Mouse (Mus musculus) cerebellum, adult 18-20 months (tissue): ENCODE data around the gene Bhlha15.

ENCODE experiments used
- DNase-seq, 2 experiments: peaks; one replicate each; pipeline ENCODE4 v3.0.0; 2021

Bhlha15 gene

DNA sequence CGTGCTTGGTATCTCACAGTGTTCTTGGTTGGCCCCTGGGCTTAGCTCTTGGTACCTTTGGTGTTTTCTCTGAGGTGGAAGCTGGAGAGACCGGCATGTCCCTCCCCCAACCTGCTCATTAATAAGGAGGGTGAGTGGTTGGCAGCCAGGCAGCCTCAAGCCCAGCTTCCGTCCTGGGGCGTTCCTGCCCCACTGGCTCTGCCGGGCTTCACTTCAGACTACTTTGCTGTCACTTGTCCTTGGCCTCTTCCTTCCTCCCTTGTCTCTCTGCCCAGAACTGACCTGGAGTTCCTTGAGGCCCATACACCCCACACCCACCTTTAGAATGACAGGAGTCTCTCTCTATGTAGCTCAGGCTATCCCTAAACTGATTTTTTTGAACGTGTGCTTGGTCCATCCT lies 2.6 kb downstream of the Bhlha15 start:
- DNase-seq, result no peak

DNA sequence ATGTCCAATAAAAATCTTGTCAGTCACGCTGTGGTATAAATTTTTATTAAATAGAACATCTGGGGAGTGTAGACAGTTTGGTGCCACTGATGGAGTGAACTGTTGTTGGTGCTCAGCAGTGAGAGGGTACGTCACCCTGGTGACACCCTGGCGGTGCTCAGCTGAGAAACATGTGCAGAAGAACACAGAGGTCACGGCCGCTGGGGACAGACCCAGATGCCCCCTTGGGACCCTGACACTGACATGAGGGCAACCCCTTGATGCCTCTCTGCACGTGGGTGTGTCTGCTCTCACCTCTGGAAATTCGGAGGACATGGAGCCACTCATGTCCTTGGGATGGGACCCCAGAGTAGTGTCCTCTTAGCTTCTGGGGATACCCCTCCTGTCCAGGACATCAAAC lies 4.3 kb downstream of the Bhlha15 start:
- DNase-seq, result no peak

DNA sequence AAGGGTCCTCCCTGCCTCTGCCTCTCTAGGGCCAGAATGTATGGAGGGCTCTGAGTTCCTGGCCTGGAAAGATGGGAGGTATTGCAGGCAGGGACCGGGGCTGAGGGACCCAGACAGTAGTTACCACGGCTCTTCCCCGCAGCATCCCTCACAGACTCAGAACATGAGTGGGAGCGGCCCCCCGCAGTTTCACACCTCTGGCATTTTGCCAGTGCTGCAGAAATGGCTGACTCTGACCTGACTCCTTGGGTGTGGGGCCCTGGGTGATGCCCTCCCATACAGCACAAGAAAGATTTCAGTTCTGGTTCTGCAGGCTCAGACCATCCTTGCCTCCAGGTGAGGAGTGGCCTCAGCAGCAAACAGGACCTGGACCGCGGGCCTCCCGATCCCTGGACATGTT lies 5.5 kb downstream of the Bhlha15 start:
- no peak for DNase-seq

DNA sequence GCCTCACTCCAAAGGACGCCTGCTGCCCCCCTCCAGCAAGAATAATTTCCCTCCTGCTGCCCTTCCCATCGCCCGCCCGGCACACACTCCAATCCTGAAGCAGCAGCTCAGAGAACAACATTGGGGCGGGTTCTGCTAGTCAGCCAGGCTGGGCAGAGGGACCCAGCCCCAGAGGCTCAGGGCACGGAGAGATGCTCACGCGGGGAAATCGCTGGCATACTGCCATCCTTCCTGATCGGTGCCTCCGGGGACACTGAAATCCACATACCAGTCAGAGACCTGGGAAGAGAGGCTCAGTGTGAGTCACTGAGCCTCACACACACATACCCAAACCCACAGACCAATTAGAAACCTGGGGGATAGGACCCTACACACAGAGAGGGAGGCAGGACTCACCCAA lies 10.5 kb downstream of the Bhlha15 start:
- no peak for DNase-seq

DNA sequence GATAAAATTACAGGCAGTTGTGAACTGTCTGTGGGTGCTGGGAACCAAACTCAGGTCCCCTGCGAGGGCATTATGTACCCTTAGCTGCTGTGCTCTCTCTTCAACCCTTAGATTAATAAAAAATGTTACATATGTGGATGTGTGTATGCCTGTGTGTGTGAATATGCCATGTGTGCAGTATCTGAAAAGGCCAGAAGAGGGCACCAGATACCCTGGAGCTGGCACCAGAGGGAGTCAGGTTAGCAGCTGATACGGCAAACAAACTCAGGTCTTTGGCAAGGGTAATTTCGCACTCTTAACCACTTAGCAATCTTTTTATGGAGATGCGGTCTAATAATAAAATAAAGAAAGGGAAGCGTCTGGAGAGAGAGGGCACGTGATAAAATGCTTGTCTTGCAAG lies 12.3 kb downstream of the Bhlha15 start:
- DNase-seq, result no peak

DNA sequence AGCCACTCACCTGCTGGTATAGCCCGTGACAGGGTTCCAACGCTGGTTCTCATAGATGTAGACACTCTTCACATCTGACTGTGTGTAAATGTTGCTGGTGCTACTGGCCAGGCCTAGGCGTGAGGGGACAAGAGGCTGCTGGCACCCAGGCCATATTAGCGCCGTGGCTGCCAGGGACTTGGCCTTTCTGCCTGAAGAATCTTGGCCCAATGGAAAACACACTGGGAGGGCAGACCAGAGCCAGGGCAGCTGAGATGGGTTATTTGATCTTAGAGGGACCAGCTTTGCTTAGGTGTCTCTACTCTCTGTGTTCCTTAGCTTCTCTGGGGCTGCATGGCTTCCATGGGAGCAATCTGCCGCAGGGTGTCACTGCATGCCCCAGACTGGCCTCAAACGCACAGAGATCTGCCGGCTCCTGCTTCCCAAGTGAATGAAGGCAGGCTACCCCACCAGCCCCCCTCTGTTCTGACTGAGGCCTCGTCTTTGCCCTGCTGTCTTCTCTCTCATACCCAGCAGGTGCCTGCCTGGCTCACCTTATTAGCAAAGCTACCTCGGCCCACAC lies 13.4 kb downstream of the Bhlha15 start:
- DNase-seq, result peak in 1 of 2 experiments; percentile 49

DNA sequence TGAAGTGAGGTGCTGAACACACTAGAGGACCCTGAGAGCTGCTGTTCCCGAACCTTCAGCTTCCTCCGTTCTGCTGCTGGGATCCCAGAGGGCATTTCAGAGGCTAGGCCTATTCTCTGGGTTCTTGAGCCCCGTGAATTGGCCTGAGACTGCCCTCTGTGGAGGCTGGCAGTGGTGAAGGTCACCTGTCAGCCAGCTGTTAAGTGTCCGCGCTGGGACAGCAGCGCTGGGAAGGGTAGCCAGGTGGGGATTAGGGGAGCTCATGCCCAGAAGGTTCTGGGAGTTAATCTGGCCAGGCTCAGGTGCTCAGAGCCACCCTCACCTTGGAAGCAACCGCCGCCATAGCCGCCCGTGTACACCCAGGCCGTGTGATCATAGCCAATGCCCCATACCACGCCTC lies 14.2 kb downstream of the Bhlha15 start:
- DNase-seq, result no peak

DNA sequence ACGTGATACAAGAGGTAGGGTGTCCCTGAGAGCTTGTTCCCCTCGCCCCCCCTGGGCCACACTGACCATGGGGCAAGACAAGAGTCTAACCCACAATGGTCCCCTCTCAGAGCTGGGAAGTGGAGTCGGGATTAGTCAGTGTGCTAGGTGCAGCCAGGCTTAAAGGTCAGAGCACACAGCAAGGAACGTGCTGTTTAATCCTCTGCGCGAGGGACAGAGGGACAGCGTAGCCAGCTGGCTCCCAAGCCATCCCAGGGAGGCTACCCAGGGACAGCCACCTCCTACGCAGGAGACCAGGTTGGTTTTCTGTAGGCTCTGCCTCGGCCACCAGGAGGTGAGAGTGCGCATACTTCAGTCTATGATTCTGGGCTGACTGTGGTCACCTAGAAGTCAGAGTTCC lies 14.8 kb downstream of the Bhlha15 start:
- DNase-seq, result peak in 1 of 2 experiments; percentile 49

DNA sequence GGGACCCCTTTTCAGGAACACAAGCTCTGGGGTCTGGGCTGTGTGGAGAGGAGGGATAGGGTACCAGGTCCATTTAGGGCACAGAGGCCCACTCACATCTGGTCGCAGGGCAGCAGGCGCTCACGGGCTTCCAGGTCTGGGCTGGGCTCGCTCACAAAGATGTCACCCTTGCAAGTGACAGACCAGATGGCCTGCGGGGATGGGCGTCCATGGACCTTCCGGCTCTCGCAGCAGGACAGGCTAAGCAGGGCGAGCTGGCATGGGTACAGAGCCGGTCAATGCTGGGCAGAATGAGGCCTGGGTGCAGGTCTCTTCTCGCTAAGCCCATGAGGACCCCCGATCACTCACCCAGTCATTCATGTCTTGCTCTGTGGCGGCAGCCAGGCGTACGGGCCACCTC lies 16.0 kb downstream of the Bhlha15 start:
- peak; percentile 54 to 58 for DNase-seq

DNA sequence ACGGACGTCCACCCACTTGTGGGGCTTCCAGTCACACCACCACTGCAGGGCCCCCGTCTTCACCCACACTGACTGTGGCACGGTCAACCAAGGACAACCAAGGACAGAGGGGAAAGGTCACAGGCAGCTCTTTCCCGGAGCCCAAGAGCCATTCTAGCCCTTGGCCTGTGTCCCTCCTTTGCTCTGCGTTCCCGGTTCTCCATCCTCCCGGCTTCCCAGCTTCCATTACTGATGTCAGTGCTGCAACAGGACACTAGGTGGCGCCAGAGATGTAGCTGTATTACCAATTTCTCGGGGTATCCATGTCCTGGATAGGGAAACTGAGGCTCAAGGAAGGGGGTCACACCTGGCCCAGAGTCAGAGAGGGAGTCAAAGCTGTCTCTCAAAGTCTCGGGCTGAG lies 17.4 kb downstream of the Bhlha15 start:
- DNase-seq, result peak; percentile 61 to 77

DNA sequence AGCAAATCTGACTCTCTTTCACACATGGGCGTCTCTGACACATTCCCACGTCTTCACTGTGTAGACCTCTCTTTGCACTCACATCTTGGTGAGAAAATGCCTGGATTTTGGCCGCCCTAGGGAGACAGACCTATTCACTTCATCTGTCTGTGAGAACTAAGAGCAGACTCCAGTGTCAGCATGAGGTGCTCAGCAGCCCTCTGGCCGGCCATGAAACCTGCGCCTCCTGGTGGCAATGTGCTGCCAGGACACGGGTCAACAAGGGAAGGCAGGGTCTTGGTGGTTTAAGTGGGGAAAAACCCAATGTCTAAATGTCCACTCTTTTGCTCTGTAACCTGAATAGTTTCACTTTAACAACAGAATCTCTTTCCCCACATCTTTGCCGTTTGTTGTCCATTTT lies 24.4 kb downstream of the Bhlha15 start:
- DNase-seq, result peak; percentile 73 to 75

DNA sequence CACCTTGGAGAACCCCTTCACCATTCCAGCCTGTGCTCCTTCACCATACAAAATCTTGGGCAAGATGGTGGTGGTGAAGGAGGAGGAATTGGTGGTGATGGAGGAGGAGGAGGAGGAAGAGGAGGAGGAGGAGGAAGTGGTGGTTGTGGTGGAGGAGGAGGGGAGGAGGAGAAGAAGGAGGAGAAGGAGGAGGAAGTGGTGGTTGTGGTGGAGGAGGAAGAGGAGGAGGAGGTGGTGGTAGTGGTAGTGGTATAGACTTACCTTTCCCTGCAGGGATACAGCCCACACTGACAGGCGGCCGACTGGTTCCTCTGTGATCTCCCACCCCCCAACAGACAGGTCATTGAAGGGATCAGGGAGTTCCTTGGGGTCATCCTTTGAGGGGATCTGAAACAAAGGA lies 25.9 kb downstream of the Bhlha15 start:
- no peak for DNase-seq

DNA sequence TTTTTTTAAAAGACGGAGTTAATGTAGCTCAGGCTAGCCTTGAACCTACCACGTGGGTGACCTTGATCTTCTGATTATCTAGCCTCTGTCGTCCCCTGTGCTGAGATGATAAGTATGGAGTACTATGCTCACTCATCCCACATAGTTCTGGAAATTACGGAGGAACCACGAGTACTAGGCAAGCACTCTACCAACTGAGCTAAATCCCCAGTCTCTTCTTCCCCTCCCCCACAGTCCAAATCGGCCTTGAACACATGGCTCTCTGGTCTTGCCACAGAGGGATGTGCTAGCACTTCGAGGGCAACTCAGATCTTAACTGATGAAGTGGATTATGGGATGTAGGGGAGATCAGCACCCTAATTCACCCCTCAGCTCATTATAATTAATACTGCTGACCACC lies 28.0 kb downstream of the Bhlha15 start:
- peak in 1 of 2 experiments; percentile 5 for DNase-seq

DNA sequence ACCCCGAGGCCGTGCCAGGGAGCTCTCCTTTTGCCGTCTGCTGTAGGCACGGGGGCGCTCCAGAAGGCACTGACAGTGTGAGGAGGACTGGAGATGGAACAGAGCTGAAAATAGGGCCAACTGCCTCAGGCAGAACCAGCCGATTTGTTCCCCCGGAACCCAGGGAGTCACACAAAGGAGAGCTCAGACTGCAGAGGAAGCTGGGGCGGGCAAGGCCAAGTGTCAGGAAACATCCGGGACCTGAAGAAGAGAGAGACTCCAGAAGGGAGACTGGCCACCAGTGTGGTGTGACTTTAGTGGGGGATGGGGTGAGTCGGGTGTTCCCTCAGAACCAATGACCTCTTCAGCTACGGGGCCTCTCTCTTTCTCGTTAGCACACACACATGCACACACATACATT lies 29.2 kb downstream of the Bhlha15 start:
- DNase-seq, result peak; percentile 23 to 33

DNA sequence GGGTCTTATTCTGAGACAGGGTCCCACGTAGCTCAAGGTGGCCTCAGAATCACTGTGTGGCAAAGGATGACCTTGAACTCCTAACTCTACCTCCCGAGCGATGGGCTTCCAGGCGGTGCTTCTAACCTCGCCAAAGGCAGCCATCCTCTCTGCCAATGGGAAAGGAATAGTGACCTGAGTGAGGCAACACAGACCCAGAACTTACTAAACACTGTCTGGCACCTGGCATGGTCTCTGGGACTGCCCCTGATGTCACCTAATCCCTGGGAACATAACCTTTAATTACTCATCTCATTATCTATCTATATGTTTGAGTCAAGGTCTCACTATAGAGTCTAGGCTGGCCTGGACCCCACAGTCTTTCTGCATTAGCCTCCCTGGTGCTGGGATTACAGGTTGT lies 29.9 kb downstream of the Bhlha15 start:
- peak in 1 of 2 experiments; percentile 8 for DNase-seq

DNA sequence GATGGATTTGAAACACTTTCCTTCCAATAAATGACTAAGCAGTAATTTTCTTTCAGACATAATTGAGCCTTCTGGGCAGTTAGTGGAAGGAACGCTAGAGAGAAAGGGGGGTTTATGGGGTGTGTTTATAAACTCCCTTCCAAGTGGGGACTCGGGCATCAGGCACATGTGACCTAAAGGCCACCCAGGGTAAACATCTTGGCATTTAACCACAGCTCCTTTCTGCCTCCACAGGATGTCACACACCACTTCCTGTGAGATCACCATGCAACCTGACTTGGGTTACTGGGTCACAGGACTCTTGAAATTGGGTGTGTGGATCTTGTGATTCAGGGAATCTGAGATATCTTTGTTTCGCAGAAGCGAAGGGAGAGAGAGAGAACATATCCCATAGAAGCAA lies 31.2 kb downstream of the Bhlha15 start:
- DNase-seq, result peak; percentile 16 to 23

DNA sequence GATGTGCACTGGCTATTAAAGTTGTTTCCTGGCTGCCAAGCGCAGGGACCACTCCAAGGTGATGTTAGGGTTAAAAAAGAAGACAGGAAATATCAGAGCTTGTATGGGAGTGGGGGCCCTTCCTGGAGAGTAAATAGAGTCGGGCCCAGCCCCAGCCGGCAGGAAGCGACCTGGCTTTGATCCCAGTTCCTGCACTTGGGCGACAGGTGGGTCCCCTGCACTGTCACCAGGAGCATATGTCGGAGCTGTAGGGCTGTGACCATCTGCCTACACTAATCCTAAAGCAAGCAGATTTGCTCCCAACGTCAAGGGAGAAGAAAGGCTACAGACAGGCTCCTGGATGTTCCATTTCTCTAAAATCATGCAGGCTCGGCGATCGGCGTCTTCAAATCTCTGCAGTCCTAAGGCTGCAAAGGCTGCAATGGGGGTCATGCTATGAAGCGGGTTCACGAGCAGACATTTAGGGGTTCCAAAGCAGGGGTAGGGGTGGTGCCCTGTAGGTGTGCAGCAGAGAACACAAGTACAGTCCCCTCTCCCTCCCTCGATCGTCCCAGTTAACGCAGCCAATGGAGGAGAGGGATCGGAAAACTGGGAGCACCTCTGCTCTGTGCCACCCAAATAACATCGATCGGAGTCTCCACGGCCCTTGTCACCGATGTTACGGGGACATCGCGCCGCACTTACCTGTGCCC lies 32.9 kb downstream of the Bhlha15 start:
- peak; percentile 87 to 89 for DNase-seq

DNA sequence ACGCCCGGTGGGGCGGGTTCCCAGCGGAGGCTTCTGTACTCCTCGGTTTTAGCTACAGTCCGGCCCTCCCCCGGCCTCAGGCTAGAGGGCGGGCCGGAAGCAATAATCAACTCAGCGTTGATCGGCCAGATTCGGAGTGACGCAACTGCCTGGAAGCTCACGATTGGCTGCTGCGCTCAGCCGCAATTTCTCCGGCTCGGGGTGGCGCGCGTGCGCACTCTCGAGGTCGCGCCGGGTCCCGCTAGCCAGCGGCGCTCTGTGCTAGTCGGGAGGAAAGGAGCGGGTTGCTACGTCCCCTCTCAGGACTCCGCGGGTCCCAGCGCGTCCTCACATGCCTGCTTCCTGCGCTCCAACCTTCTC lies 33.4 kb downstream of the Bhlha15 start, which contains the start of gene Tecpr1:
Tecpr1 (minus strand) TSS at position 113 of the 360 bp plus-strand sequence.
- peak; percentile 97 to 98 for DNase-seq

DNA sequence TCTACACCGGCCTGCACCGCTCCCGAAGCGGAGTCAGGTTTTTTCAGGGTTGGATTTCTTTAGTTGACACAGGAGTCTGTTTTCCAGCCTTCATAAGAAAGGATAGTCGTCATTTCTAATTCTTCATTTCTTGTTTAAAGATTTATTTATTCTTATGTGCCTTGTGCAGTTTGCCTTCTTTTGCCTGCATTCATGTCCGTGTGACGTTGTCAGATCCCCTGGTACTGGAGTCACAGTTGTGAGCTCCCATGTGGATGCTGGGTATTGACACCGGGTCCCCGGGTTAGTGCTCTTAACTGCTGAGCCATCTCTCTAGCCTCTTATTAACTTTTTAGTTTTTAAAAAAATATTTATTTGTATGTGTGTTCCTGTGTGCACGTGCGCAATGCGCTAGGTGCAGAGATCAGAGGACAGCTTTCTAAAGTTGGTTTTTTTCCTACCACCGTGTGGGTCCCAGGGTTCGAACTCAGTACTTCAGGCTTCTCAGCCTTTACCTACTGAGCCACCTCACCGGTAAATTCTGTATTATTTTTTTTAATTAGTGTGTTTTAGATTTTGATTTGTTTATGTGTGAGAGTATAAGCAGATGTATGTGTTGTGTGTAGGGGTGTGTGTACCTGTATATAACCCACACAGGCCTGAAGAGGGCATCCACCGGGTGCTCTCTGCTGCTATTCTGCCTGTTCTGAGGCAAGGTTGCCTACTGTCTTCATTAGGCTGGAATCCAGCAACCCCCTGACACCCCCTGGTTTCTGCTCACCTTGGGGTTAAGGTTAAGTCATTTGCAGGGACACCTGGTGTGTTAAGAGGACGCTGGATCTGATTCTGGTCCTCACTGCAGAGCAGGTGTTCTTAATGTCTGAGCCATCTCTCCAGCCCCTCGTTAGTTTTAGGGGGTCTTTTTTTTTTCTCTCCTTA lies 34.1 kb downstream of the Bhlha15 start:
- peak in 1 of 2 experiments; percentile 45 for DNase-seq

DNA sequence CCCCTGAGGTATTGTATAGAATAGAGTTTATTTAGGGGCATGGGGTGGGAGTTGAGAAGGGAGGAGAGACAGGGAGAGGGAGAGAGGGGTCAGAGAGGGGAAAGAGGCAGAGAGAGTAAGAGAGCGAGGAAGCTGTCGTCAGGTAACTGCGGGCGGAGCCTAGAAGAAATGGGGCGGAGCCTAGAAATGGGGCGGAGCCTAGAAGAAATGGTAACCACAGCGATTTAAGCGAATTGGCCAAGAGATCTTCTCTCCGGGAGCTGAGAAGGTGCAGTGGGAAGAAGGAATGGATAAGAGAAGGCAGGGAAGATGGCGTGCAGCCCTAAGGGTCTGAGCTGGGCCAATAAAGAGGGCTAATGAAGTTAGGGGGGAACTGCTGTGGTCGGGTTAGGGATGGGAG lies 36.1 kb downstream of the Bhlha15 start:
- DNase-seq, result no peak

DNA sequence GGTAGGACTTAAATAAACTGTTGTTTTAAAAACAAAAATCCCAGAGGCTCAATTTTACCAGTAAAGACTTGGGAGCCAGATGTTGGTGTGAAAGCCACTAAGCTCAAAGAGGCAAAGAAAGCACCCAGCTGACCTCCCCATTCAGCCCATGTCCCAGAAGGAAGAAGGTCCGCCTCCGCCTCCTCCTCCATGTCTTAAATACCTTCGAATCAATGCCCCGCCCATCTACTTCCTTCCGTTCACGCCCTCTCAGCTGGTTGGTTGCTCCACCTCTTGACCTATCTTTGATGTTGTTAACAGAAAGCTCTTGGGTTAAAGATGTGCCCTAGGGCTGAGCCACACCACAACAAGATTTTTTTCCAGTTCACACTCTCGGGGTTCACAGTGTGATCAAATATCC lies 40.1 kb downstream of the Bhlha15 start:
- DNase-seq, result no peak

DNA sequence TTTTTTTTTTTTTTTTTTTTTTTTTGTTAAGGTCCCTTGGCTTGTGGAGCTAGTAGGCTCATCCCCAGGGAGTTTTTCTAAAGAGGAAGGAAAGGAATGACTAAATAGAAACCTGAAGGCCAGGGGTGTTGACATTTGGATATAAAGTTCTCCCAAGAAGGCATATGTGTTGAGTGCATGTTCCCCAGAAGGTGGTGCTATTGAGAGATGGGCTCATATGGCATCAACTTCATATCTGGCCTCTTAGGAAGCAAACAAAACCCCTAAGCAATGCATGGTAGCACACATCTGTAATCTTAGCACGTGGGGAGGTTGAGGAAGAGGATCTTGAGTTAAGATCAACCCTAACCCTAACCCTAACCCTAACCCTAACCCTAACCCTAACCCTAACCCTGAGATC lies 41.3 kb downstream of the Bhlha15 start:
- DNase-seq, result no peak

DNA sequence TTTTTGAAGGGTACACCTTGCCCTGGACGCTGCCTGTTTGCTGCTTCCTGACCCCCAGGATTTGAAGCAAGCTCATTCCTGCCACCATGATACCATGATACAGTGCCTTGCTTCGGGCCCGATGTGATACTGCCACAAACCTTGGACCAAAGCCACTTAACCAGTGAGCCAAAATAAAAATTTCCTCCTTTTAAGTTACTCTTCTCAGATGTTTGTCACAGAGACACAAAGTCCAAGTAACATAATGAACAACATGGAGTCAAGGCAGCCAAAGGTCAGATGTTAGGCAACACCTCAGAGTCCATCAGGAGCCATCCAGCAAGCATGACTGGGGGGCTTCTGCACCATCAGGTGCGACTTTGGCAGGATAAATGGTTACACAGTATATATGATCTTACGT lies 42.4 kb downstream of the Bhlha15 start:
- no peak for DNase-seq

DNA sequence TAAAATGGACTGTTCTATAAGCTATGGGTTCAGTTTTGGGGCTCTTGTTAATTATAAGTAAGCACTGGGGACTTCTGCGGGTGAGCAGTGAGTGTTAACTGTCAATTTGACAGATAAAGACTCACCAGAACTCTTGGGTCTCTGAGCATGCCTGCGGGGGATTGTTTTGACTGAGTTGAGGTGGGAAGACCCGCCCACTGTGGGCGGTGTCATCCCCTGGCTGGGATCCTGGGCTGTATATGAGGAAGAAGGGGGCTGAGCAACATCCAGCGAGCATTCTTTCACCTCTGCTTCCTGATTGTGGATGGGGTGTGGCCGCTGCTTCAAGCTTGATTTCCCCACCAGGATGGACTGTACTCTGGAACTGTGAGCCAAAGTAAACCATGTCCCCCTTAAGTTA lies 44.1 kb downstream of the Bhlha15 start:
- DNase-seq, result no peak
